Mouse (Mus musculus) telencephalon, adult 2 months (tissue): ENCODE data around the gene B3glct.

Experiments used
- DNase-seq: peaks from one replicate; pipeline ENCODE4 v3.0.0-alpha.2; 2011; ENCODE audit warnings: low read depth, low spot score

B3glct gene

GRCm38 (mm10) chr5:149663417-149663816, 14.6 kb upstream of the B3glct start:
- DNase-seq, result no peak

- DNase-seq, result no peak
Measured at GRCm38 (mm10) chr5:149677196-149677595, 834 bp upstream of the B3glct start.

- no peak for DNase-seq
Measured at GRCm38 (mm10) chr5:149678990-149679348, 939 bp downstream of the B3glct start.

- DNase-seq, result no peak
Measured at GRCm38 (mm10) chr5:149679362-149679761, 1.3 kb downstream of the B3glct start.

GRCm38 (mm10) chr5:149679886-149680285, 1.9 kb downstream of the B3glct start:
- no peak for DNase-seq

- DNase-seq, result no peak
Measured at GRCm38 (mm10) chr5:149680946-149681345, 2.9 kb downstream of the B3glct start.

- DNase-seq, result no peak
Measured at GRCm38 (mm10) chr5:149689860-149690259, 11.8 kb downstream of the B3glct start.

- DNase-seq, result no peak
Measured at GRCm38 (mm10) chr5:149692548-149692947, 14.5 kb downstream of the B3glct start.

GRCm38 (mm10) chr5:149693200-149693599, 15.2 kb downstream of the B3glct start:
- no peak for DNase-seq

GRCm38 (mm10) chr5:149693968-149694367, 15.9 kb downstream of the B3glct start:
- DNase-seq, result no peak

GRCm38 (mm10) chr5:149695077-149695750, 17.2 kb downstream of the B3glct start:
- no peak for DNase-seq

- no peak for DNase-seq
Measured at GRCm38 (mm10) chr5:149702770-149703169, 24.7 kb downstream of the B3glct start.

GRCm38 (mm10) chr5:149711545-149711944, 33.5 kb downstream of the B3glct start:
- no peak for DNase-seq

GRCm38 (mm10) chr5:149713170-149713774, 35.2 kb downstream of the B3glct start:
- DNase-seq, result peak; percentile 55

GRCm38 (mm10) chr5:149713834-149714233, 35.8 kb downstream of the B3glct start:
- no peak for DNase-seq

- DNase-seq, result no peak
Measured at GRCm38 (mm10) chr5:149715571-149716328, 37.7 kb downstream of the B3glct start.

- DNase-seq, result no peak
Measured at GRCm38 (mm10) chr5:149716329-149716690, 38.3 kb downstream of the B3glct start.

GRCm38 (mm10) chr5:149731776-149732175, 53.7 kb downstream of the B3glct start:
- no peak for DNase-seq

- no peak for DNase-seq
Measured at GRCm38 (mm10) chr5:149737210-149737609, 59.2 kb downstream of the B3glct start.

GRCm38 (mm10) chr5:149740145-149740544, 62.1 kb downstream of the B3glct start:
- DNase-seq, result no peak

- DNase-seq, result no peak
Measured at GRCm38 (mm10) chr5:149740703-149741102, 62.7 kb downstream of the B3glct start.

- DNase-seq, result no peak
Measured at GRCm38 (mm10) chr5:149742286-149742685, 64.3 kb downstream of the B3glct start.

GRCm38 (mm10) chr5:149745079-149745478, 67.0 kb downstream of the B3glct start:
- no peak for DNase-seq
